In the genomic region with DNA sequence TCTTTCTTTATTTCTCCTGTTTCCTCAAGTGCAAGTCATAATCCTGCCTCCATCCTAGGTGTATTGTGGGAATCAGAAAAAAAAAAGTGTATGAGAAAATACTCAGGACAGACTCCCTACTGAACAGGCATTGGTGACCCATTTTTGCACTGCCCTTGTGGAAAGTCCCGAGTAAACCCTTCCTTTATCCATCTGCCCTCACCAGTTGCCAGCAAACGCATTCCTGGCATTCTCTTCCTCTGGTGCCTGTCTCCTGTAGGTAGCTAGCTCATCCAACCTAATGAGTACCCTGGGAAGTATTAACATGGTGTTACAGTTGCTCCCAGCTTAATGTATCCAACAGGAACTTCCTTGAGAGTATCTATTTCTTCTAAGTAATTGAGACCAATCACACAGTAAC, we compare ENCODE assay signal across 33 mouse cellular contexts. TPM values are rescaled to one million over a fixed set of nuclear protein-coding genes. Genes with fewer than 3 reads are reported as not detected.
DNase-seq lines count a peak whose midpoint lies in the region; ATAC-seq and TF ChIP-seq lines count a peak whose summit lies in the region.
"Had no signal": no experiment of that assay in that cellular context is flagged by ENCODE, and none has a peak within 500 bp of the region (broad histone marks: within the 10 kb centered on the region; RNA-seq: fewer than 3 reads in every experiment).

No protein-coding gene starts in this region.

- no peaks in the 10 kb centered on the region for H3K36me3 ChIP-seq in kidney, adult 2 months (ENCODE audit: control insufficient read depth, insufficient read depth, low read length)
- no peaks in the 10 kb centered on the region for H3K36me3 ChIP-seq in kidney, embryonic 14.5 days (ENCODE audit: control insufficient read depth, insufficient read depth, low read length)
- H3K36me3 ChIP-seq: embryonic facial prominence, embryonic 12.5 days; forebrain, embryonic 10.5 days; G1E; heart, embryonic 13.5 days; limb, embryonic 10.5 days; limb, embryonic 15.5 days; liver, embryonic 13.5 days; midbrain, embryonic 12.5 days; neural tube, embryonic 13.5 days; stomach, embryonic 15.5 days had no signal

- H3K4me1 ChIP-seq in kidney, adult 2 months (ENCODE audit: control insufficient read depth, insufficient read depth, low read length), result peaks cover 15% of the 10 kb centered on the region
- no peaks in the 10 kb centered on the region for H3K4me1 ChIP-seq in kidney, embryonic 14.5 days (ENCODE audit: control insufficient read depth, insufficient read depth, low read length)
- H3K4me1 ChIP-seq: liver, embryonic 13.5 days; megakaryocyte, embryonic 14.5 days; stomach, embryonic 15.5 days had no signal

- H3K4me3 ChIP-seq in kidney, adult 2 months (ENCODE audit: insufficient read depth, low read depth, low read length), result no peak overlapping the region
- H3K4me3 ChIP-seq in kidney, embryonic 14.5 days (ENCODE audit: low read length), result no peak overlapping the region
- H3K4me3 ChIP-seq: embryonic facial prominence, embryonic 12.5 days; forebrain, embryonic 10.5 days; heart, embryonic 13.5 days; limb, embryonic 10.5 days; limb, embryonic 15.5 days; liver, embryonic 13.5 days; megakaryocyte, embryonic 14.5 days; midbrain, embryonic 12.5 days; myocyte; neural tube, embryonic 13.5 days; stomach, embryonic 15.5 days had no signal

- H3K9ac ChIP-seq in kidney, embryonic 14.5 days (ENCODE audit: low read depth, low read length), result no peak overlapping the region
- H3K9ac ChIP-seq: embryonic facial prominence, embryonic 12.5 days; forebrain, postnatal 0 days; heart, embryonic 13.5 days; hindbrain, embryonic 14.5 days; limb, embryonic 15.5 days; liver, embryonic 13.5 days; midbrain, embryonic 12.5 days; neural tube, embryonic 13.5 days; stomach, embryonic 15.5 days had no signal

- peak; percentile 55 for DNase-seq in kidney, adult 2 months
- DNase-seq in Patski (ENCODE audit: low read depth, low spot score) (peak; percentile 51), adipocyte (ENCODE audit: low spot score) (no peak)
- DNase-seq in cerebellum, adult 8-10 months, result peak; percentile 47
- DNase-seq in cerebellum, postnatal 25 days, result peak; percentile 49 to 66
- no peak for DNase-seq in left cerebral cortex, postnatal 10 days (ENCODE audit: extremely low spot score in 1 of 2, low spot score in 2 of 2)
- DNase-seq: adrenal gland, postnatal 36 days; embryo, embryonic 11 days; forebrain, postnatal 0 days; heart, postnatal 10 days; kidney, postnatal 10 days; liver, embryonic 13.5 days; lung, adult 18-20 months; lung, postnatal 4 days; retina, postnatal 1 day; right cerebral cortex, postnatal 14 days; thymus, postnatal 14 days had no signal

- TF ChIP-seq POLR2A in kidney, adult 2 months (IDR thresholded peaks at IDR 0.05; ENCODE audit: low read depth, low read length), result no peak

- no peak for ATAC-seq in kidney, embryonic 14.5 days (ENCODE audit: low FRiP score, low TSS enrichment)
- peak; percentile 42 for ATAC-seq in Patski
- no peak for ATAC-seq in erythroid progenitor cell, adult 5-6 weeks (replicated peaks; ENCODE audit: low FRiP score, poor library complexity, severe bottlenecking)
- ATAC-seq: forebrain, postnatal 0 days; intestine, postnatal 0 days; lung, postnatal 0 days had no signal

- H3K4me2 ChIP-seq in kidney, embryonic 14.5 days (replicated peaks; ENCODE audit: low read depth, low read length), result no peak overlapping the region
- H3K4me2 ChIP-seq: embryonic facial prominence, embryonic 12.5 days; heart, embryonic 13.5 days; hindbrain, embryonic 14.5 days; limb, embryonic 15.5 days; liver, embryonic 13.5 days; midbrain, embryonic 12.5 days; neural tube, embryonic 13.5 days; stomach, embryonic 15.5 days had no signal

- intact Hi-C loops in left cerebral cortex, postnatal 10 days (cut with DNase I), result no loop called here

- no peaks in the 10 kb centered on the region for H3K27me3 ChIP-seq in kidney, adult 2 months (replicated peaks; ENCODE audit: control insufficient read depth, insufficient read depth, low read length)
- no peaks in the 10 kb centered on the region for H3K27me3 ChIP-seq in kidney, embryonic 14.5 days (ENCODE audit: control insufficient read depth, insufficient read depth, low read length)
- no peaks in the 10 kb centered on the region for H3K27me3 ChIP-seq in Patski
- H3K27me3 ChIP-seq: embryonic facial prominence, embryonic 12.5 days; heart, embryonic 13.5 days; limb, embryonic 15.5 days; liver, embryonic 13.5 days; midbrain, embryonic 12.5 days; neural tube, embryonic 13.5 days; stomach, embryonic 15.5 days had no signal

- no peak overlapping the region for H3K27ac ChIP-seq in kidney, adult 2 months (ENCODE audit: insufficient read depth, low read depth, low read length)
- H3K27ac ChIP-seq in kidney, embryonic 14.5 days (ENCODE audit: low read depth, low read length), result no peak overlapping the region
- H3K27ac ChIP-seq: embryonic facial prominence, embryonic 12.5 days; forebrain, embryonic 10.5 days; heart, embryonic 13.5 days; hindbrain, embryonic 14.5 days; limb, embryonic 10.5 days; limb, embryonic 15.5 days; liver, embryonic 13.5 days; midbrain, embryonic 12.5 days; neural tube, embryonic 13.5 days; stomach, embryonic 15.5 days had no signal

- in situ Hi-C loops in Patski (cut with MboI; ENCODE audit: low pct_unique_long_range_greater_than_20kb), result no loop called here

- POLR2A ChIA-PET in Patski (lab: Charles Lee), result no interaction called here

- no peaks in the 10 kb centered on the region for H3K9me3 ChIP-seq in kidney, embryonic 14.5 days (ENCODE audit: control insufficient read depth, low read length)
- H3K9me3 ChIP-seq: embryonic facial prominence, embryonic 12.5 days; forebrain, embryonic 10.5 days; G1E; heart, embryonic 13.5 days; limb, embryonic 10.5 days; limb, embryonic 15.5 days; liver, embryonic 13.5 days; midbrain, embryonic 12.5 days; neural tube, embryonic 13.5 days; stomach, embryonic 15.5 days had no signal

- WGBS in kidney, adult 2 months, result 20% methylated on average over 2 of the region's 2 CpGs
- WGBS in kidney, embryonic 14.5 days, result 61% methylated on average over 2 of the region's 2 CpGs

- CTCF ChIA-PET in Patski (lab: Charles Lee), result interaction anchor here (1.1 kb wide), 1 partner anchor 11 kb away, joined by 4 read pairs; no protein-coding TSS in a partner anchor

- no peak for TF ChIP-seq CTCF in kidney, adult 2 months (conservative IDR thresholded peaks at IDR 0.05; ENCODE audit: insufficient read depth, insufficient read length, low read depth, low read length)
- no peak for TF ChIP-seq CTCF in Patski (IDR thresholded peaks at IDR 0.05)

RNA-seq across cellular contexts. Expression of gene Cdc42bpa, which starts 13.7 kb away (rescaled TPM):
- 20.2 and 21.0 TPM in 2 replicates for polyA plus RNA-seq in kidney, adult 2 months (2012; rRNA removed)
- polyA plus RNA-seq in kidney, embryonic 14.5 days (2014; fragmentation: Nextera tagmentation; extraction: Ambion mirVana), result 15.2 and 19.7 TPM in 2 replicates
- 35.1 TPM for polyA plus RNA-seq in Patski (2021)
- total RNA-seq in erythroid progenitor cell, adult 5-6 weeks (2015; ENCODE audit: low replicate concordance), result 73.4 and 79.6 TPM in 2 replicates
- 84.3 and 113 TPM in 2 replicates for total RNA-seq in erythroid progenitor cell, adult 5-6 weeks (2017; ENCODE audit: low replicate concordance)
- total RNA-seq in left cerebral cortex, postnatal 10 days (2021), result 100 to 1,000 TPM; 218 to 229 TPM

Comparison
In these comparisons a context has a peak if more than half of its experiments do, and no peak if none do; other contexts are left out.
1. DNase-seq: peak in kidney, adult 2 months (single experiment), Patski (single experiment), cerebellum, adult 8-10 months (single experiment) and cerebellum, postnatal 25 days (2 of 2); none in left cerebral cortex, postnatal 10 days (0 of 2) and adipocyte (single experiment).